Mouse (Mus musculus): ENCODE measurements at regions not wholly inside any gene's neighbourhood (a gene's known extent, or its start where the extent isn't known, plus 50 kb on each side); places are given as distances from the start of the nearest gene placed in this dataset.

DNA sequence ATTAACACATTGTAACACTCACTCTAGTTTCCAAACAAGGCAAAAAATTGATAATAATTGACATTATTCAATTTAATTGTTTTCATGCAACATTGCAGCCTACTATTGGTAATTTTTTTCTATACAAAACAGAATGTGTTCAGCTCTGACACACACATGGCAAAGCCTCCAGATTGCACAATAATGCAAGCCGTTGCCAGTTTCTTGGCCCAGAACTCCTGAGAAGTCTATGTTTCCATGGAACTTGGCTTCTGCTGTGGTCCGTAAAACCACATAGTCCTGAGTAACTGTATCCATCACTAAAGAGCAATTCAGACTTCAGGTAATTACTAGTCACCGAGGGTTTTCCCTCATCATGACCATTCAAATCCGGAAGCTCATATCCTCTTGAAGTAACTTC, 684.4 kb upstream of the Adamts5 start:
- H3K27me3 ChIP-seq (ENCODE audit: control insufficient read depth, insufficient read depth, low read length) = no peaks in the 10 kb centered on the region
- no peaks in the 10 kb centered on the region for H3K36me3 ChIP-seq (ENCODE audit: control insufficient read depth, insufficient read depth, low read length)
- H3K4me1 ChIP-seq (ENCODE audit: control insufficient read depth, insufficient read depth, insufficient read length, low read length) = no peaks in the 10 kb centered on the region
- WGBS = 88% methylated on average over 4 of the region's 4 CpGs
- H3K27ac ChIP-seq (ENCODE audit: insufficient read depth, low read depth, low read length) = no peak overlapping the region
- no peak overlapping the region for H3K4me3 ChIP-seq (ENCODE audit: low read depth, low read length)
- no peak for TF ChIP-seq POLR2A (IDR thresholded peaks at IDR 0.05; ENCODE audit: low read depth, low read length)
- TF ChIP-seq CTCF (IDR thresholded peaks at IDR 0.05; ENCODE audit: extremely low read depth, insufficient read length, insufficient replicate concordance, low read depth, low read length) = no peak

DNA sequence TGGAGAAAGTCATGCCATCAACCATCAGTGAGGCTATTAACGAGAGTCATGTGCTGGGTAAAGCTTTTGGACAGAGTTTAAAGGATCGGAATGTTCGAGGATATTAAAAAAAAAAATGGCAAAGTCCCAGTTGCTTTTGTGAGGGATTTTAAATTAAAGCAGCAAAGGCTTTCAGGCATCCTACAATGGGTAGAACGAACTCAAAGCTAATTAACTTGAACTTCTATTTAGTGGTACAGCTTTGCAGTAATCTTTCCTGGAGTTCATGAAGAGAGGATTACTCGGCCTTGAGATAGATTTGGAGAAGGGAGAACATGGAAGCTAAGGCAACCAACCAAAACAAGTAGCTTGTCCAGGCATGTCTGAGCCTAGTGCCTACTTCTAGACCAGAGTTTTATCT, 676.7 kb upstream of the Adamts5 start:
- no peaks in the 10 kb centered on the region for H3K36me3 ChIP-seq (ENCODE audit: control insufficient read depth, insufficient read depth, low read length)
- H3K4me1 ChIP-seq (ENCODE audit: control insufficient read depth, insufficient read depth, insufficient read length, low read length) = no peaks in the 10 kb centered on the region
- TF ChIP-seq CTCF (IDR thresholded peaks at IDR 0.05; ENCODE audit: extremely low read depth, insufficient read length, insufficient replicate concordance, low read depth, low read length) (no peak), POLR2A (IDR thresholded peaks at IDR 0.05; ENCODE audit: low read depth, low read length) (no peak)
- no peak overlapping the region for H3K4me3 ChIP-seq (ENCODE audit: low read depth, low read length)
- 77% methylated on average over 5 of the region's 5 CpGs for WGBS
- H3K27me3 ChIP-seq (ENCODE audit: control insufficient read depth, insufficient read depth, low read length) = no peaks in the 10 kb centered on the region
- no peak overlapping the region for H3K27ac ChIP-seq (ENCODE audit: insufficient read depth, low read depth, low read length)

GRCm38 (mm10) chr16:86547465-86548043, 645.9 kb upstream of the Adamts5 start:
- TF ChIP-seq CTCF (IDR thresholded peaks at IDR 0.05; ENCODE audit: extremely low read depth, insufficient read length, insufficient replicate concordance, low read depth, low read length) = no peak
- no peak for TF ChIP-seq POLR2A (IDR thresholded peaks at IDR 0.05; ENCODE audit: low read depth, low read length)
- Histone ChIP-seq H3K27ac (ENCODE audit: insufficient read depth, low read depth, low read length) (no peak overlapping the region), H3K4me1 (ENCODE audit: control insufficient read depth, insufficient read depth, insufficient read length, low read length) (no peaks in the 10 kb centered on the region), H3K4me3 (ENCODE audit: low read depth, low read length) (no peak overlapping the region), H3K27me3 (ENCODE audit: control insufficient read depth, insufficient read depth, low read length) (no peaks in the 10 kb centered on the region), H3K36me3 (ENCODE audit: control insufficient read depth, insufficient read depth, low read length) (no peaks in the 10 kb centered on the region)
- WGBS = 79% methylated on average over 4 of the region's 4 CpGs

DNA sequence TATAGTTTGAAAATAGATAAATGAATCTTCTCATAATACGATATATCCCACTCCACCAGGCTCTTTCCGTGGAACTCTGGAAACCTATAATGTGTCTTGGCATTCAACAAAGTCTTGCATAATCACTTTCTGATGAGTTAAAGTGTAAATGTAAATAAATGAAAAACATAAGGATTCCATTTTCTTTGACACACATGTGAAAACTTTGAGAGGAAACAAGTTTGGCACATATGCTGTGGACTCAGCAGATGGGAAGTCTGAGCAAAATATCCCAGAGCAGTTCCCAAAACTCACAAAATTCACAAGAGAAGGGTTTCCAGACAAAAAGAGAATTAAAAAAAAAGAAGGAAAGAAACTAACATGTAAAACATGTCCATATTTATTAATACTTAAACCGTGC, 645.3 kb upstream of the Adamts5 start:
- no peak for TF ChIP-seq POLR2A (IDR thresholded peaks at IDR 0.05; ENCODE audit: low read depth, low read length)
- TF ChIP-seq CTCF (IDR thresholded peaks at IDR 0.05; ENCODE audit: extremely low read depth, insufficient read length, insufficient replicate concordance, low read depth, low read length) = no peak
- Histone ChIP-seq H3K27me3 (ENCODE audit: control insufficient read depth, insufficient read depth, low read length) (no peaks in the 10 kb centered on the region), H3K4me1 (ENCODE audit: control insufficient read depth, insufficient read depth, insufficient read length, low read length) (no peaks in the 10 kb centered on the region), H3K4me3 (ENCODE audit: low read depth, low read length) (no peak overlapping the region), H3K27ac (ENCODE audit: insufficient read depth, low read depth, low read length) (no peak overlapping the region), H3K36me3 (ENCODE audit: control insufficient read depth, insufficient read depth, low read length) (no peaks in the 10 kb centered on the region)
- WGBS = 85% methylated on average over 3 of the region's 3 CpGs

DNA sequence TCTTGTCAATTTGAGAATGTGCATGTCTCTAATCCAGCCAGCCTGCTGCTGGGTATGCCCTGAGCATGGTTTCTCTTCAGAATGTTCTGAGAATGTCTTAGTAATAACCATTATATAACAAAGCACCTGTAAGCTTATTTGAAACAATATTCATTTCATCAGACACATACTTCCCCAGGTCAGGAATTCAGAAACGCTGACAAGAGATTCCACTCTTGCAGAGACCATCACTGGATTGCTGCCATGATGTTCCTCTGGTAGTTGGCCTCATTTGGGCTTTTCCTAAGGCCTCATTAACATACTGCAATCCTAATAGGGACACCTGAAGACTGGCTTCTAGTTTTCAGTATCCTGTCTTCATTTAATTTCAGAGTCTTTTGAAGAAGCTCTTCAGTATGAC, 642.5 kb upstream of the Adamts5 start:
- H3K27me3 ChIP-seq (ENCODE audit: control insufficient read depth, insufficient read depth, low read length) = no peaks in the 10 kb centered on the region
- 68% methylated on average over 1 of the region's 1 CpGs for WGBS
- no peaks in the 10 kb centered on the region for H3K4me1 ChIP-seq (ENCODE audit: control insufficient read depth, insufficient read depth, insufficient read length, low read length)
- no peak for TF ChIP-seq POLR2A (IDR thresholded peaks at IDR 0.05; ENCODE audit: low read depth, low read length)
- no peak for TF ChIP-seq CTCF (IDR thresholded peaks at IDR 0.05; ENCODE audit: extremely low read depth, insufficient read length, insufficient replicate concordance, low read depth, low read length)
- H3K27ac ChIP-seq (ENCODE audit: insufficient read depth, low read depth, low read length) = no peak overlapping the region
- no peak overlapping the region for H3K4me3 ChIP-seq (ENCODE audit: low read depth, low read length)
- no peaks in the 10 kb centered on the region for H3K36me3 ChIP-seq (ENCODE audit: control insufficient read depth, insufficient read depth, low read length)

- Histone ChIP-seq H3K27me3 (ENCODE audit: control insufficient read depth, insufficient read depth, low read length) (no peaks in the 10 kb centered on the region), H3K36me3 (ENCODE audit: control insufficient read depth, insufficient read depth, low read length) (no peaks in the 10 kb centered on the region), H3K27ac (ENCODE audit: insufficient read depth, low read depth, low read length) (no peak overlapping the region), H3K4me1 (ENCODE audit: control insufficient read depth, insufficient read depth, insufficient read length, low read length) (no peaks in the 10 kb centered on the region), H3K4me3 (ENCODE audit: low read depth, low read length) (no peak overlapping the region)
- WGBS = 68% methylated on average over 5 of the region's 5 CpGs
- TF ChIP-seq POLR2A (IDR thresholded peaks at IDR 0.05; ENCODE audit: low read depth, low read length) (no peak), CTCF (IDR thresholded peaks at IDR 0.05; ENCODE audit: extremely low read depth, insufficient read length, insufficient replicate concordance, low read depth, low read length) (no peak)
Measured at GRCm38 (mm10) chr16:86536479-86536878, 634.9 kb upstream of the Adamts5 start.

- H3K4me3 ChIP-seq (ENCODE audit: low read depth, low read length) = no peak overlapping the region
- WGBS = 81% methylated on average over 3 of the region's 3 CpGs
- TF ChIP-seq CTCF (IDR thresholded peaks at IDR 0.05; ENCODE audit: extremely low read depth, insufficient read length, insufficient replicate concordance, low read depth, low read length) (no peak), POLR2A (IDR thresholded peaks at IDR 0.05; ENCODE audit: low read depth, low read length) (no peak)
- H3K27me3 ChIP-seq (ENCODE audit: control insufficient read depth, insufficient read depth, low read length) = no peaks in the 10 kb centered on the region
- no peaks in the 10 kb centered on the region for H3K4me1 ChIP-seq (ENCODE audit: control insufficient read depth, insufficient read depth, insufficient read length, low read length)
- H3K27ac ChIP-seq (ENCODE audit: insufficient read depth, low read depth, low read length) = no peak overlapping the region
- no peaks in the 10 kb centered on the region for H3K36me3 ChIP-seq (ENCODE audit: control insufficient read depth, insufficient read depth, low read length)
Measured at GRCm38 (mm10) chr16:86524135-86524534, 622.5 kb upstream of the Adamts5 start.
